Mouse (Mus musculus): ENCODE measurements around the gene Vamp5. TPM values are rescaled to one million over a fixed set of nuclear protein-coding genes. Genes with fewer than 3 reads are reported as not detected.

The Vamp5 gene
- 10 to 100 TPM; 22.0 to 32.9 TPM for total RNA-seq (2023)

GRCm38 (mm10) chr6:72380131-72380770 lies at the start of gene Vamp5:
Gene Vamp5 (minus strand): TSS chr6:72380468.

GRCm38 (mm10) chr6:72414076-72414756 lies 33.9 kb upstream of the Vamp5 start, which contains the start of gene Ggcx:
Gene Ggcx (plus strand): TSS chr6:72414308.

DNA sequence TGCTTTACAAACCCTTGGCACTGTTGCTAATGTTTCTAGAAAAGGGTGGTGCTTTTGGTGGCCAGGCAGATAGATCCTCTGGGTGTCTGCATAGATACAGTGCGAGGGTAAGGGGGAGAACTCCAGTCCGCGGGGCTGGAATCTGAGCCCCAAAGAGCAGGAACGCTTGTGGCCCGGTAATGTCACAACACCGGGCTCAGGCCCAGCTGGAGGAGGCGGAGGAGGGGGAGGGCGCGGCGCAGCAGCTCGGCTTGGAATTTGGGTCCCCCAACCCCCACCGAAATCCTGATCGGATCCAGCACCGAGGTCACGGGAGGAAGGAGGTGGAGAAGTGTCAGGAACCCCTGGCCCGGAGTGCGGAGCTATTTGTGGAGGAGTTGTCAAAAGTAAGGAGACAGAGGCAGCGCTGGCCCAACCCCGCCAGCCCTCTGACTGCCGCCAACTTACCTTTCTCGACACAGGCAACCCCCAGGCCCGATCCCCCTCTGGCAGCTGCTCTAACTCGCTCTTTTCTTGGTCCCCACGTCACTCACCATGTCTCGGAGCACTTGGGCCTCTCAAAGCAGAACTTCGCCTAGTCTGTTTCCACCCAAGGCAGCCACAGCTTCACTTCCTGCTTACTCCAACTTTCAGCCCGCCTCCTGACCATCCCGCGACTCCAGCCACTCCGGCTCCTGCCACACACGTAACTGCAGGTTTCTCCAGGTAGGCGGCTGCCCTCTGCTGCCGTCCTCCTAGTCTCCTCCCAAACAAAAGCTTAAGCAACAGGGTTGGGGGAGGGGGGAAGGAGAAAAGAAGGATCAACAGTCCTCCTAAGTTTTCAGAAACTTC lies 9.9 kb upstream of the Vamp5 start, which contains the start of gene Vamp8:
TSS of gene Vamp8 (minus strand) at position 763 of the 831 bp plus-strand sequence.

GRCm38 (mm10) chr6:72366844-72367443 lies 13.3 kb downstream of the Vamp5 start, which contains the start of gene Rnf181:
Gene Rnf181 (minus strand): TSS chr6:72366956.

GRCm38 (mm10) chr6:72355066-72355911 lies 25.0 kb downstream of the Vamp5 start, which contains the start of gene Tmem150a:
Gene Tmem150a (plus strand): TSS chr6:72355447.

GRCm38 (mm10) chr6:72347166-72347941 lies 32.9 kb downstream of the Vamp5 start, which contains the start of gene 0610030E20Rik:
Gene 0610030E20Rik (plus strand): TSS chr6:72347317.

GRCm38 (mm10) chr6:72345074-72345567 lies 35.1 kb downstream of the Vamp5 start, which contains the start of gene Usp39:
Gene Usp39 (minus strand): TSS chr6:72345184.

Other genes with a start within 250 kb of the Vamp5 start
- gene Atoh8, start 144.9 kb downstream of the Vamp5 start, total RNA-seq (2023) = under 1 TPM in 1 of 2 experiments, not detected in 1; 0.36 TPM
- not detected for gene Sftpb, start 75.9 kb downstream of the Vamp5 start, total RNA-seq (2023)
- 10 to 100 TPM; 32.3 to 33.0 TPM for gene Usp39, start 35.3 kb downstream of the Vamp5 start, total RNA-seq (2023)
- gene 0610030E20Rik, start 33.2 kb downstream of the Vamp5 start, total RNA-seq (2023) = 10 to 100 TPM; 20.8 to 21.8 TPM
- gene Tmem150a, start 25.0 kb downstream of the Vamp5 start, total RNA-seq (2023) = 1 to 10 TPM in 1 of 2 experiments, under 1 TPM in 1; 0.73 to 1.1 TPM
- gene Rnf181, start 13.5 kb downstream of the Vamp5 start, total RNA-seq (2023) = 10 to 100 TPM; 59.7 to 69.4 TPM
- 100 to 1,000 TPM; 201 to 211 TPM for gene Vamp8, start 10.2 kb upstream of the Vamp5 start, total RNA-seq (2023)
- 10 to 100 TPM; 14.1 to 18.7 TPM for gene Ggcx, start 33.8 kb upstream of the Vamp5 start, total RNA-seq (2023)
- gene Mat2a, start 59.1 kb upstream of the Vamp5 start, total RNA-seq (2023) = 100 to 1,000 TPM; 204 to 208 TPM
- gene Sh2d6, start 141.2 kb upstream of the Vamp5 start, total RNA-seq (2023) = under 1 TPM in 1 of 2 experiments, not detected in 1; 0.39 TPM
- gene Capg, start 163.9 kb upstream of the Vamp5 start, total RNA-seq (2023) = 100 to 1,000 TPM; 179 to 182 TPM
- gene Elmod3, start 217.9 kb upstream of the Vamp5 start, total RNA-seq (2023) = 1 to 10 TPM; 7.4 to 8.7 TPM
- gene Retsat, start 218.0 kb upstream of the Vamp5 start, total RNA-seq (2023) = 10 to 100 TPM; 21.5 to 27.7 TPM
- 100 to 1,000 TPM; 103 to 105 TPM for gene Tgoln1, start 236.5 kb upstream of the Vamp5 start, total RNA-seq (2023)